Mouse (Mus musculus) hindbrain, embryonic 16.5 days (tissue): ENCODE data around the gene S100a2. TPM values are rescaled to one million over a fixed set of nuclear protein-coding genes. Genes with fewer than 3 reads are reported as not detected.

Experiments
- ATAC-seq: fragments of 200-750 bp; cut with Nextera tagmentation; 2 replicates; pipeline ENCODE4 v1.8.0; 2017; ENCODE audit warnings: moderate TSS enrichment, moderate library complexity
- H3K27ac ChIP-seq: fragments of 300-500 bp; sonication (generic); 2 replicates; pipeline ENCODE4 v1.5.1; 2014; ENCODE audit warnings: low read depth, mild to moderate bottlenecking, control low read depth, low read length, moderate library complexity
- H3K27me3 ChIP-seq: fragments of 300-500 bp; sonication (generic); replicated peaks from 2 replicates; pipeline ENCODE4 v1.6.1; 2014; ENCODE audit warnings: low read length; ENCODE audit not compliant: control insufficient read depth, insufficient read depth
- H3K36me3 ChIP-seq: fragments of 300-500 bp; sonication (generic); 2 replicates; pipeline ENCODE4 v1.6.1; 2014; ENCODE audit warnings: mild to moderate bottlenecking, low read length, moderate library complexity, mixed read lengths; ENCODE audit not compliant: control insufficient read depth, insufficient read depth
- H3K4me1 ChIP-seq: fragments of 300-500 bp; sonication (generic); 2 replicates; pipeline ENCODE4 v1.6.1; 2014; ENCODE audit warnings: low read depth, low read length; ENCODE audit not compliant: control insufficient read depth, insufficient read depth
- H3K4me2 ChIP-seq: fragments of 300-500 bp; sonication (generic); 2 replicates; pipeline ENCODE4 v1.6.1; 2014; ENCODE audit warnings: mild to moderate bottlenecking, low read length, control low read depth, moderate library complexity
- H3K4me3 ChIP-seq: fragments of 300-500 bp; sonication (generic); 2 replicates; pipeline ENCODE4 v1.5.1; 2014; ENCODE audit warnings: mild to moderate bottlenecking, low read length, control low read depth, moderate library complexity
- H3K9ac ChIP-seq: fragments of 300-500 bp; sonication (generic); 2 replicates; pipeline ENCODE4 v1.6.1; 2014; ENCODE audit warnings: low read depth, mild to moderate bottlenecking, control low read depth, low read length, moderate library complexity
- H3K9me3 ChIP-seq: fragments of 300-500 bp; sonication (generic); 2 replicates; pipeline ENCODE4 v1.6.1; 2014; ENCODE audit warnings: mild to moderate bottlenecking, low read length, moderate library complexity; ENCODE audit not compliant: control insufficient read depth
- WGBS: fragments of 180-500 bp; shearing (Covaris S2); extraction: QIAGEN DNeasy Blood & Tissue Kit; methylation state at CpG from one replicate; pipeline ENCODE4 v1.1.7; 2014; 5-methylcytosine and 5-hydroxymethylcytosine counted together
- polyA plus RNA-seq: library from polyadenylated mRNA; unstranded; fragments of >200 nt; fragmentation: Nextera tagmentation; extraction: Ambion mirVana; gene quantifications from 2 replicates; pipeline ENCODE4 v1.2.1, GENCODE M21; 2015

Gene S100a2
- polyA plus RNA-seq, 1 experiment from 2014 or later, result not detected

GRCm38 (mm10) chr3:90587361-90588101 is 2.5 kb upstream of the S100a2 start:
- Histone ChIP-seq H3K4me2 (no peak overlapping the region), H3K36me3 (no peaks in the 10 kb centered on the region), H3K4me3 (no peak overlapping the region), H3K27me3 (no peaks in the 10 kb centered on the region), H3K9me3 (no peaks in the 10 kb centered on the region), H3K27ac (no peak overlapping the region), H3K9ac (no peak overlapping the region), H3K4me1 (no peaks in the 10 kb centered on the region)
- no peak for ATAC-seq
- WGBS, result 88% methylated on average over 14 of the region's 14 CpGs

- H3K9ac ChIP-seq, result no peak overlapping the region
- no peaks in the 10 kb centered on the region for H3K27me3 ChIP-seq
- H3K4me2 ChIP-seq, result no peak overlapping the region
- 84% methylated on average over 6 of the region's 6 CpGs for WGBS
- ATAC-seq, result no peak
- no peaks in the 10 kb centered on the region for H3K36me3 ChIP-seq
- no peak overlapping the region for H3K27ac ChIP-seq
- H3K9me3 ChIP-seq, result no peaks in the 10 kb centered on the region
- no peaks in the 10 kb centered on the region for H3K4me1 ChIP-seq
- no peak overlapping the region for H3K4me3 ChIP-seq
Measured at GRCm38 (mm10) chr3:90589390-90589789, 657 bp upstream of the S100a2 start.

- 84% methylated on average over 1 of the region's 1 CpGs for WGBS
- Histone ChIP-seq H3K4me2 (no peak overlapping the region), H3K9me3 (no peaks in the 10 kb centered on the region), H3K36me3 (no peaks in the 10 kb centered on the region), H3K27me3 (no peaks in the 10 kb centered on the region), H3K4me3 (no peak overlapping the region), H3K4me1 (no peaks in the 10 kb centered on the region), H3K9ac (no peak overlapping the region), H3K27ac (no peak overlapping the region)
- ATAC-seq, result no peak
Measured at GRCm38 (mm10) chr3:90594466-90594865, 4.4 kb downstream of the S100a2 start.

GRCm38 (mm10) chr3:90595556-90595955 is 5.5 kb downstream of the S100a2 start:
- H3K36me3 ChIP-seq, result no peaks in the 10 kb centered on the region
- no peak overlapping the region for H3K4me2 ChIP-seq
- no peak for ATAC-seq
- H3K9me3 ChIP-seq, result no peaks in the 10 kb centered on the region
- no peaks in the 10 kb centered on the region for H3K4me1 ChIP-seq
- no peak overlapping the region for H3K4me3 ChIP-seq
- WGBS, result 80% methylated on average over 5 of the region's 5 CpGs
- H3K9ac ChIP-seq, result no peak overlapping the region
- H3K27ac ChIP-seq, result no peak overlapping the region
- no peaks in the 10 kb centered on the region for H3K27me3 ChIP-seq

- no peak overlapping the region for H3K27ac ChIP-seq
- no peak for ATAC-seq
- H3K9ac ChIP-seq, result no peak overlapping the region
- 89% methylated on average over 6 of the region's 6 CpGs for WGBS
- H3K4me1 ChIP-seq, result no peaks in the 10 kb centered on the region
- H3K27me3 ChIP-seq, result no peaks in the 10 kb centered on the region
- H3K36me3 ChIP-seq, result no peaks in the 10 kb centered on the region
- H3K4me2 ChIP-seq, result no peak overlapping the region
- no peak overlapping the region for H3K4me3 ChIP-seq
- H3K9me3 ChIP-seq, result no peaks in the 10 kb centered on the region
Measured at GRCm38 (mm10) chr3:90596810-90597209, 6.8 kb downstream of the S100a2 start.

- H3K36me3 ChIP-seq, result no peaks in the 10 kb centered on the region
- no peak for ATAC-seq
- no peaks in the 10 kb centered on the region for H3K4me1 ChIP-seq
- H3K4me3 ChIP-seq, result no peak overlapping the region
- H3K27ac ChIP-seq, result no peak overlapping the region
- WGBS, result 62% methylated on average over 6 of the region's 6 CpGs
- no peaks in the 10 kb centered on the region for H3K27me3 ChIP-seq
- H3K9me3 ChIP-seq, result no peaks in the 10 kb centered on the region
- H3K4me2 ChIP-seq, result no peak overlapping the region
- H3K9ac ChIP-seq, result no peak overlapping the region
Measured at GRCm38 (mm10) chr3:90597736-90598135, 7.7 kb downstream of the S100a2 start.

GRCm38 (mm10) chr3:90598212-90598611 is 8.2 kb downstream of the S100a2 start:
- Histone ChIP-seq H3K9ac (no peak overlapping the region), H3K4me3 (no peak overlapping the region), H3K9me3 (no peaks in the 10 kb centered on the region), H3K4me2 (no peak overlapping the region), H3K27ac (no peak overlapping the region), H3K27me3 (no peaks in the 10 kb centered on the region), H3K36me3 (no peaks in the 10 kb centered on the region), H3K4me1 (no peaks in the 10 kb centered on the region)
- WGBS, result 86% methylated on average over 4 of the region's 4 CpGs
- ATAC-seq, result no peak

GRCm38 (mm10) chr3:90599401-90599800 is 9.4 kb downstream of the S100a2 start:
- H3K27ac ChIP-seq, result no peak overlapping the region
- ATAC-seq, result no peak
- no peak overlapping the region for H3K4me3 ChIP-seq
- H3K27me3 ChIP-seq, result no peaks in the 10 kb centered on the region
- H3K9me3 ChIP-seq, result no peaks in the 10 kb centered on the region
- WGBS, result 69% methylated on average over 3 of the region's 3 CpGs
- no peak overlapping the region for H3K9ac ChIP-seq
- H3K4me1 ChIP-seq, result no peaks in the 10 kb centered on the region; the same call in 1 of the 2 replicates
- no peaks in the 10 kb centered on the region for H3K36me3 ChIP-seq
- no peak overlapping the region for H3K4me2 ChIP-seq

- no peaks in the 10 kb centered on the region for H3K36me3 ChIP-seq
- no peak overlapping the region for H3K4me2 ChIP-seq
- no peak for ATAC-seq
- no peak overlapping the region for H3K27ac ChIP-seq
- no peak overlapping the region for H3K4me3 ChIP-seq
- no peaks in the 10 kb centered on the region for H3K9me3 ChIP-seq
- H3K4me1 ChIP-seq, result no peaks in the 10 kb centered on the region; the same call in 1 of the 2 replicates
- H3K27me3 ChIP-seq, result no peaks in the 10 kb centered on the region
- H3K9ac ChIP-seq, result no peak overlapping the region
- 84% methylated on average over 6 of the region's 6 CpGs for WGBS
Measured at GRCm38 (mm10) chr3:90600036-90600435, 10.0 kb downstream of the S100a2 start.
